Mouse (Mus musculus) lung, postnatal 0 days (tissue): ENCODE measurements at regions not wholly inside any gene's neighbourhood (a gene's known extent, or its start where the extent isn't known, plus 50 kb on each side); places are given as distances from the start of the nearest gene placed in this dataset.

ENCODE experiments used
- CTCF ChIP-seq: IDR thresholded peaks from 2 replicates; pipeline ENCODE4 v1.5.1; 2016; ENCODE audit warnings: antibody characterized with exemption, mild to moderate bottlenecking
- EP300 ChIP-seq: IDR thresholded peaks from 2 replicates; pipeline ENCODE4 v1.6.1; 2016; ENCODE audit warnings: antibody characterized with exemption, mild to moderate bottlenecking, control low read depth

DNA sequence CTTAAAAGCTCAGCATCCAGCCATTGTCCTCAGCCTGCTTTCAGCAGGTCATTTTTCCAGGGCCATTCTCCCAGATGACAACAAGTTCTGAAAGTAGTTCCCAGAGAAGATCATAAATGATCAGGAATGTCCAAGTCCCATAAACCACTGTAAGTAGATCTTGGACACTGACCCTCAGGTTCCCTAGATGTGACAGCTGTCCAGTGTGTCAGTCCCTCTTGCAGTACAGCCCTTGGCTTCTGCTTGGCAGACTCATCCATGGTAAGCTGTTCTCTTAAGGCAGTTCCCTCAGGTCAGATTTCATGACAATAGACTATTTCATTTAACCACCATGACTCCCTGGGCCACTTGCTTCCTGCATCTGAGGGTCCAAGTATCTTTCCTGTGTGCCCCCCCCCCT is 198.6 kb downstream of the Zfp462 start:
- no peak for TF ChIP-seq EP300
- TF ChIP-seq CTCF = no peak
